Mouse (Mus musculus) hindbrain, embryonic 16.5 days (tissue): ENCODE data around the gene Gm5039. TPM values are rescaled to one million over a fixed set of nuclear protein-coding genes. Genes with fewer than 3 reads are reported as not detected.
A peak's percentile ranks its signal among the peaks of the same experiment; 100 is the strongest.
"Not testable (repeated sequence)": the region's sequence is repeated elsewhere in the genome, so short reads cannot be mapped to it uniquely, and the experiment has no call there.

ENCODE experiments used
- ATAC-seq: fragments of 200-750 bp; cut with Nextera tagmentation; 2 replicates; pipeline ENCODE4 v1.8.0; 2017; ENCODE audit warnings: moderate TSS enrichment, moderate library complexity
- H3K27ac ChIP-seq: fragments of 300-500 bp; sonication (generic); 2 replicates; pipeline ENCODE4 v1.5.1; 2014; ENCODE audit warnings: low read depth, mild to moderate bottlenecking, control low read depth, low read length, moderate library complexity
- H3K27me3 ChIP-seq: fragments of 300-500 bp; sonication (generic); replicated peaks from 2 replicates; pipeline ENCODE4 v1.6.1; 2014; ENCODE audit warnings: low read length; ENCODE audit not compliant: control insufficient read depth, insufficient read depth
- H3K36me3 ChIP-seq: fragments of 300-500 bp; sonication (generic); 2 replicates; pipeline ENCODE4 v1.6.1; 2014; ENCODE audit warnings: mild to moderate bottlenecking, low read length, moderate library complexity, mixed read lengths; ENCODE audit not compliant: control insufficient read depth, insufficient read depth
- H3K4me1 ChIP-seq: fragments of 300-500 bp; sonication (generic); 2 replicates; pipeline ENCODE4 v1.6.1; 2014; ENCODE audit warnings: low read depth, low read length; ENCODE audit not compliant: control insufficient read depth, insufficient read depth
- H3K4me2 ChIP-seq: fragments of 300-500 bp; sonication (generic); 2 replicates; pipeline ENCODE4 v1.6.1; 2014; ENCODE audit warnings: mild to moderate bottlenecking, low read length, control low read depth, moderate library complexity
- H3K4me3 ChIP-seq: fragments of 300-500 bp; sonication (generic); 2 replicates; pipeline ENCODE4 v1.5.1; 2014; ENCODE audit warnings: mild to moderate bottlenecking, low read length, control low read depth, moderate library complexity
- H3K9ac ChIP-seq: fragments of 300-500 bp; sonication (generic); 2 replicates; pipeline ENCODE4 v1.6.1; 2014; ENCODE audit warnings: low read depth, mild to moderate bottlenecking, control low read depth, low read length, moderate library complexity
- H3K9me3 ChIP-seq: fragments of 300-500 bp; sonication (generic); 2 replicates; pipeline ENCODE4 v1.6.1; 2014; ENCODE audit warnings: mild to moderate bottlenecking, low read length, moderate library complexity; ENCODE audit not compliant: control insufficient read depth
- WGBS: fragments of 180-500 bp; shearing (Covaris S2); extraction: QIAGEN DNeasy Blood & Tissue Kit; methylation state at CpG from one replicate; pipeline ENCODE4 v1.1.7; 2014; 5-methylcytosine and 5-hydroxymethylcytosine counted together
- polyA plus RNA-seq: library from polyadenylated mRNA; unstranded; fragments of >200 nt; fragmentation: Nextera tagmentation; extraction: Ambion mirVana; gene quantifications from 2 replicates; pipeline ENCODE4 v1.2.1, GENCODE M21; 2015

Gene Gm5039
- not detected in 2 replicates for polyA plus RNA-seq

DNA sequence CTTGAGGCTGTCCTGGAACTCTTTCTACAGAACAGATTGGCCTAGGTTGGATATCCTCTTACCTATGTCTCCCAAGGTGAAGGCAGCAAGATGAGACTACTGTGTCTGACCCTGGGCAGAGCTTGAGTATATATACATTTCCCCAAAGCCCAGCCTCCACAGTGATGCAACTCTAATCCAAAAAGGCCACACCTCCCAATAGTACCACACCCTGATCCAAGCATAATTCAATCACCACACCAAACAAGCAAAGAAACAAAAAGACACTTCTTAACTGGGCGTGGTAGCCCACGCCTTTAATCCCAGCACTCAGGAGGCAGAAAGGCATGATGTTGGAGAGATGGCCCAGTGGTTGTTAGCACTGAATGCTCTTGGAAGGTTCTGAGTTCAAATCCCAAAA is at the start of gene Gm5039:
TSS of gene Gm5039 (minus strand) at position 101 of the 400 bp plus-strand sequence.
- H3K4me1 ChIP-seq, H3K27ac ChIP-seq, H3K36me3 ChIP-seq, H3K9me3 ChIP-seq, H3K4me3 ChIP-seq, H3K4me2 ChIP-seq, H3K9ac ChIP-seq, H3K27me3 ChIP-seq, ATAC-seq: not testable (repeated sequence)
- WGBS = 86% methylated on average over 2 of the region's 2 CpGs

DNA sequence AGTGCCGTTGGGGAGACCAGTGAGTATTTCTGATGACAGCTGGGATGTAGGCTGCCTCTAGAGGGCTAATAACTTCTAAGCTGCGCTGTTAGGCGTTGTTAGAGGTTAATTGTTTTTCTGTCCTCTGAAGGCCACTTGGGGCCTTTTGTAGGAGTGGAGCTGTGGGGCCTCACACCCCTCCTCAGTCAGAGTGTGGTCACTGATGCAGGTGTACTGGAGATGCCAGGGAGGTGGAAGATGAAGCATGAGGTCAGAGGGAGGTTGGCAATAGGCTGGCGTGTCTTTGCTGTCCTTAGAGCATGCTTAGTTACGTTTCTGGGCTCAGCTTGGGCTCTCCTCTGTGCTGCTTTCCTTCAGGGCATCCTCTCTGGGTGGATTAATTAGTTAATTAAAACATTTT is 48.2 kb upstream of the Gm5039 start:
- Histone ChIP-seq H3K4me3 (no peak overlapping the region), H3K9me3 (no peaks in the 10 kb centered on the region), H3K9ac (no peak overlapping the region), H3K27me3 (no peaks in the 10 kb centered on the region), H3K36me3 (no peaks in the 10 kb centered on the region), H3K4me2 (no peak overlapping the region), H3K27ac (no peak overlapping the region), H3K4me1 (no peaks in the 10 kb centered on the region; the same call in 1 of the 2 replicates)
- 66% methylated on average over 5 of the region's 5 CpGs for WGBS
- ATAC-seq = 0 out of 2 replicates have a peak, but pooled peaks have one; percentile 34

DNA sequence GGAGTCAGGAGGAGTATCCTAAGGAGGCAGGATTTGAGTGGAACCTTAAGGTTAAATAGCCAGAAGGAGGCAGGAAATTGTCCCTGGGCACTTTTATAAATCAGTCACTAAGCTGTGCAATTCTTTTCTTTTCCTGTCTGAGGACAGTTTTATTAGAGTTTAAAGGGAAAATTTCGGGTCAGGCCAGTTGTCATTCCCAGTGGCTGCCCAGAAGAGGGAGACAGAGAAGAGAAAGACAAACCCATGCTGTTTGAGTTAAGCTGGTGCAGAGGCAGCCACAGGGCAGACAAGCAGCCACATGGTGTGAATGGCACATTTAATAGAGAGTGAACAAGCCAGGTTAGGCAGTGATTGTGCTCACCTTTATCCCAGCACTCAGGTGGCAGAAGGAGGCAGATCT is 46.5 kb upstream of the Gm5039 start:
- not testable (repeated sequence) for H3K36me3 ChIP-seq, H3K9me3 ChIP-seq, H3K27me3 ChIP-seq, H3K4me3 ChIP-seq, H3K9ac ChIP-seq, H3K4me1 ChIP-seq, ATAC-seq, H3K4me2 ChIP-seq, H3K27ac ChIP-seq
- WGBS = 0% methylated on average over 1 of the region's 1 CpGs

DNA sequence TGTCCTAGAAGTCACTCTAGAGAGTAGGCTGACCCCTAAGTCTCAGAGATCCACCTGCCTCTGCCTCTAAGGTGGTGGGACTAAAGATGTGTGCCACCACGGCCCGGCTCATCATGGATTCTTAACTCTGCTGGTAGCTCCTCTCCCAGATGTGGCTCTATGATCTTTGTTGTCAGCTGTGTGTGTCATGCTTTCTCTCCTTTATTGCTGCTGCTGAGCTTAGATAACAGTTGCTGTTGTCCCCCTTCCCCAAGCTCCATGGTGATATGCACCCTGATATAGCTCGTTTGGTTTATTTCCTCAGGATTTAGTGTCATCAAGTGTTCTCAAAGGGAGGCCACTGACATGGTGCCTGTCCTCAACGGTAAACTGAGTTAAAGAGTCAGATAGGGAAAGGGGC is 45.9 kb upstream of the Gm5039 start:
- not testable (repeated sequence) for ATAC-seq, H3K9me3 ChIP-seq, H3K4me3 ChIP-seq, H3K27ac ChIP-seq, H3K9ac ChIP-seq, H3K4me2 ChIP-seq, H3K27me3 ChIP-seq, H3K4me1 ChIP-seq, H3K36me3 ChIP-seq
- WGBS = 89% methylated on average over 4 of the region's 4 CpGs

DNA sequence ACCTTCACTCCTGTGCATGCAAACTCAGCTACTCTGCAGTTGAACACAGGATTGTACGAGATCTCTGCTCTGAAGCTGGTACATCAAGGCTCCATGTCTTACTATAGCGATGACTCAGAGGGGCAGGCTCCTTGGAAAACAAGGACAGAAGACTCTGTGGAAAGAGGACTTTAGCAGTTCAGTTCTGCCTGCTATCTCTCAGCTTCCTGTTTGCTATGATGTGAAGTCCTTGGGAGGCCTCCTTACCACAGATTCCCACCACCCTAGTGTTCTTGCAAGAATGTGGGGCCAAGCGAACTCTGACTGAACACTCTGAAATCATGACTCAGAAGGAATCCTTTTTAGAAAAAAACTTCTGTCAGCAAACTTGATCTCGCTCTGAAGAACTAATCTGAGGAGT is 44.8 kb upstream of the Gm5039 start:
- WGBS = 92% methylated on average over 4 of the region's 4 CpGs

DNA sequence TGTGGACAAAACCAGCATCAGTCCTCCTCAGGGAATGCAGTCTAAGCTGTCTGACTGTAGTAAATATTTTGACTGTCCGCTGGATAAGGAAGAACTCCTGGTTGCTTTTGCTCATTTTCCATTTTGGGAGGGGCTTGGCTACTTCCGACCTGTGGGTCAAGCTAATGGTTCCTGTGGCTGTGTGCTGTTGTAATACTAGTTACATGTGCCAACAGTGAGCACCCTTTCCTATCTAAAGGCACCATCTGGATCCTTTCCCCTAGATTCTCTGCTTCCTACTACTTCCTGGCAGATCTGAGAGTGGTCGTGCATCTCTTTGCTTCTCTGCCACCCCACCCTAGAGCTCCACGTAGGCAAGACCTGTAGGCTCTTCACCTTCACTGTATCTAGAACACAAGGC is 43.8 kb upstream of the Gm5039 start:
- Histone ChIP-seq H3K4me1 (no peaks in the 10 kb centered on the region), H3K4me2 (no peak overlapping the region), H3K36me3 (no peaks in the 10 kb centered on the region), H3K4me3 (no peak overlapping the region), H3K9me3 (no peaks in the 10 kb centered on the region), H3K9ac (no peak overlapping the region), H3K27me3 (no peaks in the 10 kb centered on the region), H3K27ac (no peak overlapping the region)
- WGBS = 86% methylated on average over 4 of the region's 4 CpGs
- no peak for ATAC-seq

More for the DNA sequence above, 44.8 kb upstream of the Gm5039 start:
- Histone ChIP-seq H3K4me3 (no peak overlapping the region), H3K9me3 (no peaks in the 10 kb centered on the region), H3K4me1 (no peaks in the 10 kb centered on the region), H3K36me3 (no peaks in the 10 kb centered on the region), H3K9ac (no peak overlapping the region), H3K4me2 (no peak overlapping the region), H3K27me3 (no peaks in the 10 kb centered on the region), H3K27ac (no peak overlapping the region)
- ATAC-seq = no peak

DNA sequence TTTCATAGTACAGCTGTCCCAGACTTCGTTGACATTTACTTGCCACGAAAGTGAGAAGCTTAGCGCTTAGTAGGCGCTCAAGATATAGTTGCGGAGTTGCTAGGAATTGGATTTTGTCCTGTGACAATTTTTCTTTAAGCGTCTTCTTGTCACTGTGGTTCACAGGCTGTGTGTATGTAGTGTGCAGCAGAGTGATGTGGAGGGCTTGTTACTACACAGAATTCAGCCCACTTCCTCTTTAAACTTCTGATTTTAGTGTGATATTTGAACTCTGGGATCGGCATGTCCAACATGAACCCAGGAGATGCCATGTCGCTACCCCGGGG is 37.3 kb upstream of the Gm5039 start:
- Histone ChIP-seq H3K9ac (peak overlapping the region; percentile 78), H3K27ac (no peak overlapping the region), H3K4me2 (peak overlapping the region; percentile 89), H3K4me3 (peak overlapping the region; percentile 88), H3K4me1 (peaks cover 7% of the 10 kb centered on the region), H3K36me3 (no peaks in the 10 kb centered on the region), H3K9me3 (no peaks in the 10 kb centered on the region), H3K27me3 (no peaks in the 10 kb centered on the region)
- no peak for ATAC-seq
- WGBS = 53% methylated on average over 9 of the region's 9 CpGs

DNA sequence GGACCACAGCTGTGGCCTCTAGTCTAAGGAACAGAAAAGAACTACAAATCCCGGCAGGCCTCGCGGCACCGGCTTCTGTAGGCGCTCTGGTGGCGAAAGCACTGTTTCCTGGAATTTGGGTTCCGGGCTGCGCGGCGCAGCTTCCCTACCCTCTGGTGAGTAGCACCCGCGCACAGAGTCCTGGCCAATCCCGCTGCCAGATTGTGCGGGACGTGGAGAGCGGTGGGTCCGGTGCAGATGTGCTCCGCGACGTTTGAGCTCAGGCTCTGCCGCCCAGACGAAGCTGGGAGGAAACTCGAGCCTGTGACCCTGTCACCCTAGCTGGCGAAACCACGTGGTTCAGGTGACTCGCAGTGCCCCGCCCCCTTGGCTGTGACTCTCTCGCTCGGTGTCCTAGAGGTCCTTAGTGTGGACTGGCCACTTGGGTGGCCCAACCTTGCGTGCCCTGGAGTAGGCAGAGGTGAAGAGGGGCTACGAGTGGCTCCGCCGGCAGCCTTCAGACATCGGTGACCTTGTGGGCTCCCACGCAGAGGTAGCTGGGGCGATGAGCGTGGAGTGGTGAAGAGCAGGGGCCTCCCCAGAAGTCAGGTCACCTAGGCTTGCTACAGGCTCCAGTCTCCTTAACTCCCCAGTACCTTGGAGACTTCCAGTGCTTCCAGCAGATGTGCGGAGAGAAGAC is 36.8 kb upstream of the Gm5039 start, which contains the start of gene Adck1:
TSS of gene Adck1 (plus strand) at position 114 of the 679 bp plus-strand sequence.
- WGBS = under 1% methylated on average over 38 of the region's 38 CpGs
- H3K4me1 ChIP-seq = peaks cover 7% of the 10 kb centered on the region
- H3K36me3 ChIP-seq = no peaks in the 10 kb centered on the region
- peak within 1 kb of the TSS; percentile 89 for H3K4me2 ChIP-seq
- peak within 1 kb of the TSS; percentile 70 for H3K27ac ChIP-seq
- H3K27me3 ChIP-seq = no peaks in the 10 kb centered on the region
- ATAC-seq = peak; percentile 98
- peak within 1 kb of the TSS; percentile 88 for H3K4me3 ChIP-seq
- H3K9me3 ChIP-seq = no peaks in the 10 kb centered on the region
- peak within 1 kb of the TSS; percentile 78 for H3K9ac ChIP-seq

DNA sequence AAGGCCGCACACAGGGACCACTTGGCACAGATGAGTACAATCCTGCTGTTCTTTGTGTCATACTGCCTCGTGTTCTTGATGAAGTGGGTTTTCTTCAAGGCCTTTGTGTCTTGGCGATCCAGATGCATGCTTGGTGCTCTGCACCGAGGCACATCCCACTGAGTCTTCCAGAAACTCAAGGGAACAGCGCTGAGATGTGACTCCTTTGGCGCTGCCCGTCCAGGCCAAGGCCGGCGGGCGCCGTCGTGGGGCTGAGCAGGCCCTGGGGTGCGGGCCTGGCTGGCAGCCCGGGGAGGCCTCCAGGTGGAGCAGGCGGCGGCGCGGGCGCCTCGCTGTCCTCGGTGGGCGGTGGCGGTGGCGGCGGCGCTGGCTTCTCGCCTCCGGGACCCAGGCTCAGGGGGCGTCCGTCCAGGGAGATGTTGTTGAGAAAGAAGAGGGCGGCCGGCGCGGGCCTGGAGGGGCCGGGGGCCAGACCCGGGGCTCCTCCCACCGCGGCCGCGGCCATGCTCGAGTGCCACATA is 30.4 kb upstream of the Gm5039 start:
- no peaks in the 10 kb centered on the region for H3K27me3 ChIP-seq
- H3K9me3 ChIP-seq = no peaks in the 10 kb centered on the region
- peak overlapping the region; percentile 36 for H3K4me3 ChIP-seq
- H3K36me3 ChIP-seq = no peaks in the 10 kb centered on the region
- no peaks in the 10 kb centered on the region; the same call in 1 of the 2 replicates for H3K4me1 ChIP-seq
- H3K9ac ChIP-seq = peak overlapping the region; percentile 50
- H3K4me2 ChIP-seq = peak overlapping the region; percentile 57
- WGBS = 19% methylated on average over 39 of the region's 41 CpGs
- no peak overlapping the region for H3K27ac ChIP-seq
- ATAC-seq = peak; percentile 50
